9 mouse cellular contexts compared by ENCODE assay signal in genomic region chr4:141244931-141245425, GRCm38 (mm10). TPM values are rescaled to one million over a fixed set of nuclear protein-coding genes. Genes with fewer than 3 reads are reported as not detected.
DNase-seq lines count a peak whose midpoint lies in the region; ATAC-seq lines count a peak whose summit lies in the region.
"Had no signal": no experiment of that assay in that cellular context is flagged by ENCODE, and none has a peak within 500 bp of the region (broad histone marks: within the 10 kb centered on the region; RNA-seq: fewer than 3 reads in every experiment).

No protein-coding gene starts in this region.

- no peaks in the 10 kb centered on the region for H3K36me3 ChIP-seq in neural tube, embryonic 13.5 days

- no peaks in the 10 kb centered on the region for H3K9me3 ChIP-seq in neural tube, embryonic 13.5 days

- peaks cover 99% of the 10 kb centered on the region for H3K27me3 ChIP-seq in neural tube, embryonic 13.5 days

- no peak overlapping the region for H3K4me3 ChIP-seq in neural tube, embryonic 13.5 days

- H3K9ac ChIP-seq in neural tube, embryonic 13.5 days = peak overlapping the region; percentile 39

- peak overlapping the region; percentile 16 for H3K4me2 ChIP-seq in neural tube, embryonic 13.5 days

- intact Hi-C loops in left cerebral cortex, postnatal 25 days (cut with DNase I) = no loop called here

- H3K27ac ChIP-seq in neural tube, embryonic 13.5 days (replicated peaks) = peak overlapping the region; percentile 85

- H3K4me1 ChIP-seq in neural tube, embryonic 13.5 days (replicated peaks) = peaks cover 80% of the 10 kb centered on the region

- ATAC-seq in cerebellum, adult (ENCODE audit: insufficient number of reproducible peaks, low FRiP score, low TSS enrichment) = no peak
- ATAC-seq in neural tube, embryonic 13.5 days (ENCODE audit: low read depth) = peak; percentile 33

- WGBS in neural tube, embryonic 13.5 days = 12% methylated on average over 9 of the region's 9 CpGs

- peak; percentile 29 for DNase-seq in cerebellum, adult 11 months
- DNase-seq in cerebellum, adult 8-10 months = peak; percentile 39
- DNase-seq in frontal cortex, postnatal 14 days (ENCODE audit: low spot score in 2 of 2) = peak; percentile 56 to 73
- peak; percentile 47 to 65 for DNase-seq in kidney, adult 8-10 months
- DNase-seq in left cerebral cortex, postnatal 25 days (ENCODE audit: low spot score in 2 of 2) = peak; percentile 53 to 55
- no peak for DNase-seq in thymus, postnatal 0 days (ENCODE audit: low spot score)

RNA-seq across cellular contexts. Expression of gene Arhgef19, which starts 5.7 kb away (rescaled TPM):
- 10 to 100 TPM; 15.1 to 16.3 TPM for total RNA-seq in left cerebral cortex, postnatal 25 days (2021)
- 2.1 and 2.2 TPM in 2 replicates for polyA plus RNA-seq in neural tube, embryonic 13.5 days (2015; fragmentation: Nextera tagmentation; extraction: Ambion mirVana)
- 0.29 and 0.39 TPM in 2 replicates for polyA plus RNA-seq in thymus, postnatal 0 days (2015; fragmentation: Nextera tagmentation; extraction: Ambion mirVana)
- total RNA-seq: common myeloid progenitor, adult 5-6 weeks had no signal

RNA-seq across cellular contexts. Expression of gene Rsg1, which starts 31.2 kb away (rescaled TPM):
- total RNA-seq in left cerebral cortex, postnatal 25 days (2021) = 1 to 10 TPM; 2.5 to 3.2 TPM
- polyA plus RNA-seq in neural tube, embryonic 13.5 days (2015; fragmentation: Nextera tagmentation; extraction: Ambion mirVana) = 6.4 and 7.0 TPM in 2 replicates
- polyA plus RNA-seq in thymus, postnatal 0 days (2015; fragmentation: Nextera tagmentation; extraction: Ambion mirVana) = 2.7 and 3.4 TPM in 2 replicates

RNA-seq across cellular contexts. Expression of gene Epha2, which starts 56.1 kb away (rescaled TPM):
- total RNA-seq in left cerebral cortex, postnatal 25 days (2021) = 1 to 10 TPM in 1 of 2 experiments, under 1 TPM in 1; 0.82 to 1.2 TPM
- polyA plus RNA-seq in neural tube, embryonic 13.5 days (2015; fragmentation: Nextera tagmentation; extraction: Ambion mirVana) = 1.7 and 2.2 TPM in 2 replicates
- 0.55 and 0.58 TPM in 2 replicates for polyA plus RNA-seq in thymus, postnatal 0 days (2015; fragmentation: Nextera tagmentation; extraction: Ambion mirVana)
